Mouse (Mus musculus) heart, adult 2 months (tissue): ENCODE measurements at regions not wholly inside any gene's neighbourhood (a gene's known extent, or its start where the extent isn't known, plus 50 kb on each side); places are given as distances from the start of the nearest gene placed in this dataset.

Experiments used
- DNase-seq, 2 experiments: peaks; one replicate each; pipeline ENCODE4 v3.0.0; 2021
- H3K27ac ChIP-seq: fragments of 200-600 bp; 2 replicates; pipeline ENCODE4 v1.8.1; 2022
- H3K27me3 ChIP-seq: fragments of 200-500 bp; 2 replicates; pipeline ENCODE4 v1.6.1; 2012; ENCODE audit warnings: mild to moderate bottlenecking, low read length, inconsistent platforms, mixed read lengths; ENCODE audit not compliant: control insufficient read depth, insufficient read depth
- H3K36me3 ChIP-seq: fragments of 200-500 bp; 2 replicates; pipeline ENCODE4 v1.6.1; 2012; ENCODE audit warnings: low read length, inconsistent platforms; ENCODE audit not compliant: control insufficient read depth, insufficient read depth
- H3K4me1 ChIP-seq: fragments of 200-500 bp; 2 replicates; pipeline ENCODE4 v1.6.1; 2011; ENCODE audit warnings: low read length; ENCODE audit not compliant: control insufficient read depth, insufficient read depth
- H3K4me3 ChIP-seq: fragments of 200-600 bp; 2 replicates; pipeline ENCODE4 v1.8.1; 2022
- H3K79me2 ChIP-seq: fragments of 200-500 bp; replicated peaks from 2 replicates; pipeline ENCODE4 v1.6.1; 2012; ENCODE audit warnings: mild to moderate bottlenecking, inconsistent platforms, low read length, moderate library complexity, mixed read lengths; ENCODE audit not compliant: control insufficient read depth, insufficient read depth
- H3K9ac ChIP-seq: fragments of 200-500 bp; 2 replicates; pipeline ENCODE4 v1.6.1; 2012; ENCODE audit warnings: low read depth, mild to moderate bottlenecking, control low read depth, inconsistent platforms, low read length, mixed read lengths
- CTCF ChIP-seq: fragments of 200-600 bp; IDR thresholded peaks from 2 replicates; pipeline ENCODE4 v1.8.1; 2022; ENCODE audit warnings: antibody characterized with exemption, mild to moderate bottlenecking, moderate library complexity
- EP300 ChIP-seq: fragments of 200-500 bp; IDR thresholded peaks from 2 replicates; pipeline ENCODE4 v1.6.1; 2011; ENCODE audit warnings: low read depth, low read length, control low read depth; ENCODE audit not compliant: insufficient read depth
- POLR2A ChIP-seq: fragments of 200-500 bp; IDR thresholded peaks from 2 replicates; pipeline ENCODE4 v1.6.1; 2011; ENCODE audit warnings: mild to moderate bottlenecking, low read depth, low read length, control low read depth; ENCODE audit not compliant: insufficient read depth
- WGBS: fragments of 180-500 bp; shearing (Covaris S2); methylation state at CpG from one replicate; pipeline ENCODE4 v1.1.7; 2018; 5-methylcytosine and 5-hydroxymethylcytosine counted together
- intact Hi-C: fragments of 180-260 bp; cut with DNase I; formaldehyde crosslinking; loops from one replicate; pipeline ENCODE4 v1.15.1; 2025

DNA sequence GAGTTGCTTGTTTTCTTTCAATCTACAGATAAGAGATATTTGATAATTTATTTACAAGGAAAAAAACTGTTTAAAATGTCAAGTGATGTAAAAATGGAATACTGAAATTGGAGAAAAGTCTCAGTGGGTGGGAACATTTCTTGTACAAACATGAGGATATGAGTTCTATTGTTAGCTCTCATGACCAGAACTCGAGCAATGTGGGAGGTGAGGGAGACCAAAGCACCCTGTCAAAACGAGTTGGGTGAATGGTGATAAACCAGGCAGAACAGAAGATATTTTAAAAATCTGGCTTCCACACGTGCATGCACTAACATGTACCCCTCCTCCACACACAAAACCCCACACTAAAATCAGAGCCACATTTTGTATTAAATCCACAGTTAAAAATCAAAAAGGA lies 114.7 kb upstream of the Smc2 start:
- H3K36me3 ChIP-seq: no peaks in the 10 kb centered on the region
- no peak overlapping the region for H3K9ac ChIP-seq
- no peaks in the 10 kb centered on the region for H3K4me1 ChIP-seq
- TF ChIP-seq CTCF (no peak), EP300 (no peak), POLR2A (no peak)
- no peak overlapping the region for H3K4me3 ChIP-seq
- peak overlapping the region; percentile 19; the same call in 1 of the 2 replicates for H3K27ac ChIP-seq
- intact Hi-C loops: no loop called here
- no peak for DNase-seq
- no peaks in the 10 kb centered on the region for H3K79me2 ChIP-seq
- 10% methylated on average over 3 of the region's 3 CpGs for WGBS
- H3K27me3 ChIP-seq: no peaks in the 10 kb centered on the region

DNA sequence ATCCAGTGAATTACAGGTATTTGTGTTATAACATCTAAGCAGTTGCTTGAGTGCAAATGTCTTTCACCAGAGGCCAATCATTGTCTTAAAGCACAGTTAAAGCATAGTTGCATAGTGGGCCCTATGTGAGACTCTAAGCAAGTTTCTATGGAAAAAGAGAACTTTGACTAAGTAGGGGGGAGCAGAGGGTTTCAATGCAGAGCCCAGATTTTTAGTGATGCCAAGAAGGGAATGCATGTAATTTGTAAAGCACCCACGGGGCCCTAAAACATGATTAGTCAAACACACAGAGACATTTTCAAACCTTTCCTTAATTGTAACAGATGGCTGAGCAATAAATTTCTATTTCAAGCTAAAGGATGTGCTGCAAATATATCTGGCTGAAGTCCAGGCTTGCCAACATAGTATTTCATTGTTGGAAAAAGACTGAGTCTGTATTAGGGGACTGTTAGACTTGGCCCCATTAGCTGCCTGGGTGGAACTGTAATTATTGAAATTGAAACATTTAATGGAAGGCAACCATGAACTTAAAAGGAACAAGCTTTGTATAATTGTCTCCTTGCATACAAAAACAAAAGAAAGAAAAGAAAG lies 107.6 kb upstream of the Smc2 start:
- Histone ChIP-seq H3K36me3 (no peaks in the 10 kb centered on the region), H3K27me3 (no peaks in the 10 kb centered on the region), H3K9ac (no peak overlapping the region), H3K27ac (no peak overlapping the region), H3K79me2 (no peaks in the 10 kb centered on the region), H3K4me1 (no peaks in the 10 kb centered on the region), H3K4me3 (no peak overlapping the region)
- WGBS: 57% methylated on average over 1 of the region's 1 CpGs
- intact Hi-C loops: no loop called here
- no peak for TF ChIP-seq CTCF
- no peak for TF ChIP-seq EP300
- no peak for TF ChIP-seq POLR2A
- no peak for DNase-seq

DNA sequence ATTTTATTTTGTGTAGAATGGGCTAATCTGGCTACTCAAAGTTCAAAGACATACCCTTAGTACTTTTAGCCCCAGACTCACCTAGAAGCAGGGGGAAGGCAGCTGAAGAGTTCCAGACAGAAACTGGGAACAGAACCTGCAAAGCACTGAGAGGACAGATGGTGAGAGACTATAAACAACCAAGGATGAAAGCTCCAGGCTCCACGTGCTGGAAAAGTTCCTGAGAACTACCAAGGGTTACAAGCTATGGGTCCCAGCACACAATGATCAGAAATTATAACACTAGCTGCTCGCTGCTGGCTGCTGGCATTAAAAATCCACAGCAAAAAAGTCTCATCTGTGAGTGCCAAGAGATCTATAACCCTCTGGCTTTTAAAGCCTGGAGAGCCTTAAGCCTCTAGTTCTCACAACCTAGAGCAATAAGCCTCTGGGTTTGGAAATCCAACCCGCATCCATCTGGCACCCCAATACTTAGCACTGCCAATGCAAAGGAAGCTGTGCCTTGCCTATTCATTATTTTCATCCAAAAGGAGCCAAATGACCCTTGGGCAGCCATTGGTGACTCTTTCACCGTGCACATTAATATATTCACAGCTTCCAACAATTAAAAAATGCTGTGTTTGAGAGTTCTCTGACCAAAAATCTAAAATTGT lies 102.6 kb upstream of the Smc2 start:
- no peak overlapping the region for H3K9ac ChIP-seq
- no peaks in the 10 kb centered on the region for H3K36me3 ChIP-seq
- H3K4me3 ChIP-seq: no peak overlapping the region
- no peaks in the 10 kb centered on the region for H3K4me1 ChIP-seq
- 61% methylated on average over 4 of the region's 4 CpGs for WGBS
- no peak for DNase-seq
- TF ChIP-seq CTCF (no peak), POLR2A (no peak), EP300 (no peak)
- no peak overlapping the region for H3K27ac ChIP-seq
- no peaks in the 10 kb centered on the region for H3K27me3 ChIP-seq
- intact Hi-C loops: no loop called here
- H3K79me2 ChIP-seq: no peaks in the 10 kb centered on the region

DNA sequence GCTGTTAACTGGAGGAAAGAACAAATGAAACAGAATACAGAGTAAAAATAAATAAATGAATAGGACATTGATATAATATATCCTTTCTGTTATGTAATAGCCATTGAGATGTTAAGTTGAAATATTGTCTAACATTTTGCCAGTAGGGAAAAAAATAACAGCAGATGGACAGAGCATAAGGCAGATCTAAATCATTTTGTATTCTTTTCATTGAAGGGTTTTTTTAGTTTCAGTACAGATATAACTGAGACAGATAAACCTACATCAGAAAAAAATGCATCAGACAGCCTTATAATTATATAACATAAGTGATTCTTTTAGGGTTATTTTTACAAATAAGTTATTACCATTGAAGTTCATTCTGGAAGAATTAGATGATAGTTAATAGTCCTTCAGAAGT lies 97.8 kb upstream of the Smc2 start:
- no peak overlapping the region for H3K9ac ChIP-seq
- no peak overlapping the region for H3K4me3 ChIP-seq
- intact Hi-C loops: no loop called here
- H3K79me2 ChIP-seq: no peaks in the 10 kb centered on the region
- no peak overlapping the region for H3K27ac ChIP-seq
- H3K36me3 ChIP-seq: no peaks in the 10 kb centered on the region
- no peak for DNase-seq
- H3K27me3 ChIP-seq: no peaks in the 10 kb centered on the region
- no peak for TF ChIP-seq CTCF
- no peak for TF ChIP-seq POLR2A
- no peak for TF ChIP-seq EP300
- H3K4me1 ChIP-seq: no peaks in the 10 kb centered on the region

DNA sequence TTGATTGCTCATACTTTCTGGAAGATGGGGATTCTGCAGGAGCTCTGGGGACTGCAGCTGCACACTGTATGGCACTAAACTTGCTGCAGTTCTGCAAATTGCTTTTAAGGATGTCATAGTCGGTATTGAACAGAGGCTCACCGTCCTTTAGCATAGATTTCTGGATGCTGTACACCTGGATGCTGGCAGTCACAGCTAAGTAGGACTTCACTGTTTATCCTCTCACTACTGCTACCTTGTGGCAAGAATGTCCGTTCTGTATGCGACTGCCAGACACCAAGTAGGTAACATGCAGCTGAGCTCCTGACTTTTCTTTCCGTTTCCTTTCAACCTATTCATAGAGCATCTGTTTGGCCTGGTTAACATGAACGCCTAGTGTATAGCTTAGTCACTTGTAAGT lies 77.3 kb upstream of the Smc2 start:
- DNase-seq: no peak
- no peak overlapping the region for H3K4me3 ChIP-seq
- TF ChIP-seq EP300 (no peak), CTCF (peak; percentile 20)
- H3K79me2 ChIP-seq: no peaks in the 10 kb centered on the region
- WGBS: 60% methylated on average over 6 of the region's 6 CpGs
- no peak overlapping the region for H3K27ac ChIP-seq
- intact Hi-C loops: no loop called here
- no peaks in the 10 kb centered on the region for H3K27me3 ChIP-seq
- H3K9ac ChIP-seq: no peak overlapping the region
- H3K36me3 ChIP-seq: no peaks in the 10 kb centered on the region
- no peaks in the 10 kb centered on the region for H3K4me1 ChIP-seq

DNA sequence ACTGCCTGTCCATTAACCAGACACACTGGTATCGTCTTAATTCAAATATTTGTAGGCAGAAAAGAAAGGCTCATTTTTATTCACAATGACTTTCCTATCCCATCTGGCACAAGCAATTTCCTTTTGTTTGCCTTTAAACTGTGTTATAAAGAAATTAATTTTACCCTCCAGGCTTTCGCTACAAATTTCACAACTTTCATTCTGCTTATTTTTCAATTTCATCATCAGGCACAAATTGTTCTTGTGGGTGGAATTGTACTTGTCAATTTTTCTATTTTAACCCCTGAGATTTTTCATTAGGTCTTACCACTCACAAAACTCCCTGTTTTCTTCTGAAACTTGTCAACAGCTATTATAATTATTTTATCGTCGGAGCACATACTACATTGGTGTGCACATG lies 73.2 kb upstream of the Smc2 start:
- Histone ChIP-seq H3K4me3 (no peak overlapping the region), H3K36me3 (no peaks in the 10 kb centered on the region), H3K27ac (no peak overlapping the region), H3K79me2 (no peaks in the 10 kb centered on the region), H3K9ac (no peak overlapping the region), H3K4me1 (no peaks in the 10 kb centered on the region), H3K27me3 (no peaks in the 10 kb centered on the region)
- intact Hi-C loops: no loop called here
- TF ChIP-seq EP300 (no peak), CTCF (no peak), POLR2A (no peak)
- DNase-seq: no peak
- WGBS: 91% methylated on average over 4 of the region's 4 CpGs
